Mouse (Mus musculus) bone marrow, adult 2 months (tissue): ENCODE data around the gene Igsf9.

Experiments
- CTCF ChIP-seq: fragments of 200-500 bp; IDR thresholded peaks from 2 replicates; pipeline ENCODE4 v1.5.1; 2011; ENCODE audit warnings: low read length, control low read depth; ENCODE audit not compliant: control insufficient read depth, insufficient read depth
- POLR2A ChIP-seq: fragments of 200-500 bp; IDR thresholded peaks from 2 replicates; pipeline ENCODE4 v1.6.1; 2011; ENCODE audit warnings: low read depth, mild to moderate bottlenecking, control low read depth, low read length, borderline replicate concordance; ENCODE audit not compliant: control insufficient read depth

GRCm38 (mm10) chr1:172503111-172503997 lies 21.8 kb downstream of the Igsf9 start:
- TF ChIP-seq CTCF (no peak), POLR2A (0 out of 2 replicates have a peak, but pooled peaks have one; percentile 20)
